Mouse (Mus musculus) embryonic facial prominence, embryonic 15.5 days (tissue): ENCODE data around the gene Nt5c. TPM values are rescaled to one million over a fixed set of nuclear protein-coding genes. Genes with fewer than 3 reads are reported as not detected.
"Not testable (repeated sequence)": the region's sequence is repeated elsewhere in the genome, so short reads cannot be mapped to it uniquely, and the experiment has no call there.

Experiments used
- ATAC-seq: fragments of 200-750 bp; cut with Nextera tagmentation; 2 replicates; pipeline ENCODE4 v1.8.0; 2017; ENCODE audit warnings: low read depth, moderate TSS enrichment; ENCODE audit not compliant: insufficient number of reproducible peaks, low FRiP score, low TSS enrichment
- H3K27ac ChIP-seq: fragments of 300-500 bp; sonication (generic); replicated peaks from 2 replicates; pipeline ENCODE4 v1.5.1; 2015; ENCODE audit warnings: mild to moderate bottlenecking, inconsistent platforms
- H3K27me3 ChIP-seq: fragments of 300-500 bp; sonication (generic); 2 replicates; pipeline ENCODE4 v1.6.1; 2015; ENCODE audit warnings: inconsistent platforms
- H3K36me3 ChIP-seq: fragments of 300-500 bp; sonication (generic); 2 replicates; pipeline ENCODE4 v1.6.1; 2015; ENCODE audit warnings: mild to moderate bottlenecking, inconsistent platforms
- H3K4me1 ChIP-seq: fragments of 300-500 bp; sonication (generic); 2 replicates; pipeline ENCODE4 v1.6.1; 2015; ENCODE audit warnings: inconsistent platforms
- H3K4me2 ChIP-seq: fragments of 300-500 bp; sonication (generic); replicated peaks from 2 replicates; pipeline ENCODE4 v1.6.1; 2015; ENCODE audit warnings: mild to moderate bottlenecking, inconsistent platforms
- H3K4me3 ChIP-seq: fragments of 300-500 bp; sonication (generic); replicated peaks from 2 replicates; pipeline ENCODE4 v1.5.1; 2015; ENCODE audit warnings: mild to moderate bottlenecking, inconsistent platforms
- H3K9ac ChIP-seq: fragments of 300-500 bp; sonication (generic); 2 replicates; pipeline ENCODE4 v1.6.1; 2015; ENCODE audit warnings: inconsistent platforms
- H3K9me3 ChIP-seq: fragments of 300-500 bp; sonication (generic); replicated peaks from 2 replicates; pipeline ENCODE4 v1.6.1; 2016; ENCODE audit warnings: inconsistent platforms
- WGBS: fragments of 180-500 bp; shearing (Covaris S2); methylation state at CpG from one replicate; pipeline ENCODE4 v1.1.7; 2015; 5-methylcytosine and 5-hydroxymethylcytosine counted together
- polyA plus RNA-seq: library from polyadenylated mRNA; unstranded; fragments of >200 nt; fragmentation: Nextera tagmentation; extraction: Ambion mirVana; gene quantifications from 2 replicates; pipeline ENCODE4 v1.2.1, GENCODE M21; 2015

Nt5c gene
- polyA plus RNA-seq, 1 experiment from 2014 or later = 87.5 TPM

GRCm38 (mm10) chr11:115481553-115482259, 10.0 kb downstream of the Nt5c start:
- Histone ChIP-seq H3K9me3 (no peaks in the 10 kb centered on the region), H3K4me2 (no peak overlapping the region), H3K27me3 (no peaks in the 10 kb centered on the region), H3K4me3 (no peak overlapping the region), H3K27ac (no peak overlapping the region), H3K36me3 (peaks cover 5% of the 10 kb centered on the region; the same call in 1 of the 2 replicates), H3K9ac (no peak overlapping the region), H3K4me1 (peaks cover 7% of the 10 kb centered on the region)
- 82% methylated on average over 6 of the region's 6 CpGs for WGBS
- no peak for ATAC-seq

DNA sequence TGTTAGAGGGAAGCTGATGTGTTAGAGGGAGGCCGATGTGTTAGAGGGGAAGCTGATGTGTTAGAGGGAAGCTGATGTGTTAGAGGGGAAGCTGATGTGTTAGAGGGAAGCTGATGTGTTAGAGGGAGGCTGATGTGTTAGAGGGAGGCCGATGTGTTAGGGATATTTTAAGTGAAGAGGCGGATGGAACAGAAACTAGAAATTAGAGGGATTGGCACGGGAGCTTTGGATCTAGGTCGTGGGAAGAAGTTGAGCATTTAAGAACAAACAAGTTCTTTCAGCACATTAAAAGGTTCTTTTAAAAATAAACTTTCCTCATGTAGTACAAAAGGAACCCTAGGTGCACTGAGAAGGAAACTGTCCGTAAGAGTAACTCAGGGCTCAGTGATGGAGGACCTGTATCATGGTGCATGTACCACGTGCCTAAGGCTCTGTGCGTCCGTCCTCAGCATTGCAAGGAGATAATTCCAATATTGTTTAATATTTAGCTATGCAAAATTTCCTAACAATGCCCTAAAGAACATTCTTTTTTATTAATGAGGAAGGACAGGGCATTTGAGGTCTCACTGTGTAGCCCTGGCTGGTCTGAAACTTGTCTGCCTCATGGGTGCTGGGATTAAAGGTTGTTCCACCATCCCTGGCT, 13.2 kb downstream of the Nt5c start:
- 89% methylated on average over 9 of the region's 9 CpGs for WGBS
- peaks cover 34% of the 10 kb centered on the region for H3K4me1 ChIP-seq

GRCm38 (mm10) chr11:115477388-115477787, 14.3 kb downstream of the Nt5c start:
- not testable (repeated sequence) for H3K9ac ChIP-seq, H3K9me3 ChIP-seq, H3K4me3 ChIP-seq, H3K27ac ChIP-seq, H3K27me3 ChIP-seq, ATAC-seq, H3K36me3 ChIP-seq
- WGBS = 82% methylated on average over 7 of the region's 7 CpGs
- H3K4me2 ChIP-seq = peak overlapping the region; percentile 90; the same call in 1 of the 2 replicates
- H3K4me1 ChIP-seq = peaks cover 35% of the 10 kb centered on the region

More for the DNA sequence above, 13.2 kb downstream of the Nt5c start:
- peaks cover 5% of the 10 kb centered on the region; the same call in 1 of the 2 replicates for H3K36me3 ChIP-seq
- H3K27ac ChIP-seq = no peak overlapping the region
- no peak overlapping the region for H3K9ac ChIP-seq
- H3K27me3 ChIP-seq = no peaks in the 10 kb centered on the region
- H3K9me3 ChIP-seq = no peaks in the 10 kb centered on the region
- ATAC-seq = no peak
- no peak overlapping the region for H3K4me2 ChIP-seq
- H3K4me3 ChIP-seq = no peak overlapping the region

DNA sequence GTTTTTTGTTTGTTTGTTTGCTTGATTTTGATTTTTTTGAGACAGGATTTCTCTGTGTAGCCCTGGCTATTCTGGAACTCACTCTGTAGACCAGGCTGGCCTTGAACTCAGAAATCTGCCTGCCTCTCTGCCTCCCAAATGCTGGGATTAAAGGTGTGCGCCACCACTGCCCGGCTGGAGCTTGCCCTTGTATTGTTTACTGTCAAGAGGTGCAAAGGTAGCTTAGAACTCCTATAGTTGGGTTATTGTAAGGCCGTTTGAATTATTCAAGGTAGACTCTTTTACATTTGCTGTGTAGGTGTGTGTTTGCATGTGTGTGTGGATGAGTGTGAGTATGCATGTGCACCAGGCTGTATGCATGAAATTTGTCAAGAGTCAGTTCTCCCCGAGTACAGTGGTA, 15.0 kb downstream of the Nt5c start:
- H3K27ac ChIP-seq, H3K36me3 ChIP-seq, ATAC-seq, H3K9me3 ChIP-seq, H3K27me3 ChIP-seq: not testable (repeated sequence)
- peak overlapping the region; percentile 90 for H3K4me2 ChIP-seq
- WGBS = 83% methylated on average over 4 of the region's 4 CpGs
- peak overlapping the region; percentile 84 for H3K4me3 ChIP-seq
- H3K4me1 ChIP-seq = peaks cover 35% of the 10 kb centered on the region
- H3K9ac ChIP-seq = 0 out of 2 replicates have a peak overlapping the region, but pooled peaks have one; percentile 71

DNA sequence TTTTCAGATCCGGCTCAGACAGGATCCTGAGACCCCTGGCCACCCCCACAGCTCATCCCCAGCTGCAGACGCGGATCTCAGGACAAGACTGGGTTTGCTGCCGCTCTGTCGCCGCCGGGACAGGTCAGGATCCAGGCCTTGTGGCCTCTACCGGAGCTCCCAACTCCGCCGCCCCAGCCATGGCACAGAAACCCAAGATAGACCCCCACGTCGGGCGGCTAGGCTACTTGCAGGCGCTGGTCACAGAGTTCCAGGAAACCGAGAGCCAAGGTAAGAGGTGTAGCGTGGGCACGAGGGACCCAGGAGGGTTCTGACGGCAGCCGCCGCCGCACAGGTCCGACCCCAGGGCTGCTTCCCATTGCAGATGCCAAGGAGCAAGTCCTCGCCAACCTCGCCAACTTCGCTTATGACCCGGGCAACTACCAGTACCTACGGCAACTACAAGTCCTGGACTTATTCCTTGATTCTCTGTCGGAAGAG, 15.9 kb downstream of the Nt5c start:
- WGBS = 2% methylated on average over 28 of the region's 28 CpGs
- no peaks in the 10 kb centered on the region for H3K9me3 ChIP-seq
- no peak for ATAC-seq
- peak overlapping the region; percentile 90 for H3K4me2 ChIP-seq
- no peaks in the 10 kb centered on the region for H3K27me3 ChIP-seq
- H3K4me1 ChIP-seq = peaks cover 35% of the 10 kb centered on the region
- H3K4me3 ChIP-seq = peak overlapping the region; percentile 84
- H3K36me3 ChIP-seq = peaks cover 5% of the 10 kb centered on the region; the same call in 1 of the 2 replicates
- H3K9ac ChIP-seq = peak overlapping the region; percentile 71
- H3K27ac ChIP-seq = peak overlapping the region; percentile 83

DNA sequence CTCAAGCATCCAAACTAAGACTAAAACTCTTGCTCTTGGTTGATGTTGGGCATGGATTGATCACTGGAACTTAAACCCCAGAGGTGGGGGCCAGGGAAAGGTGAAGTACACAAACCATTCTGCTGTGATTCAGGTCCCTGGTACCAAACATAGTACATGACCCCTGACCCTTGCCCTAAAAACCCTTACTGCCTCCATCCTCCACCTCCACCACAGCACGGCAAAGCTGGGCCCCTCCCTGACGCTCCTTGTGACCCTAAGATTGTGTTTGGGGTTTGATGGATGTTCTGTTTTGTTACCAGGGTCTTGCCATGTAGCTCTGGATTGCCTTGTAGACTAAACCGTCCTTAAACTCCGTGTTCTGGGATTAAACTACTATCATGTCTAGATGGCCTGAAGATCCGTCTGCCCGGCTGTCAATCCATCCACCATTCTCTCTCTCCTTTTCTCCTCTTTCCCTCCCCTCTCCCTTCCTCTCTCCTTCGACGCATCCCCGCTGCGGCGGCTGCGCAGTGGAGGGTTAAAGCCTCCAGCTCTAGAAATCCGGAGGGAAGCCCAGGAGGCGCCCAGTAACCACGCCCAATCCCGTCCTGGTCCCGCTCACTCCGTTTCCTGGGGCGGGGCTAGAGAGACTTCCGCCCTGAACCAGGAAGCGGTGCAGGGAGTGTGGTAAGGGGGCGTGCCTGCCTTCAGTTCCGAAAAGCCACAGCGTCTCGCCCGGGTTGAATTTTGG, 16.5 kb downstream of the Nt5c start, which contains the start of gene Armc7:
Armc7 (plus strand) TSS at position 643 of the 733 bp plus-strand sequence.
- ATAC-seq = peak; percentile 96
- peak within 1 kb of the TSS; percentile 90 for H3K4me2 ChIP-seq
- H3K4me1 ChIP-seq = peaks cover 35% of the 10 kb centered on the region
- H3K36me3 ChIP-seq = peaks cover 5% of the 10 kb centered on the region; the same call in 1 of the 2 replicates
- no peaks in the 10 kb centered on the region for H3K27me3 ChIP-seq
- no peaks in the 10 kb centered on the region for H3K9me3 ChIP-seq
- 2% methylated on average over 26 of the region's 26 CpGs for WGBS
- peak within 1 kb of the TSS; percentile 71 for H3K9ac ChIP-seq
- peak within 1 kb of the TSS; percentile 84 for H3K4me3 ChIP-seq
- peak within 1 kb of the TSS; percentile 83 for H3K27ac ChIP-seq

GRCm38 (mm10) chr11:115473626-115474275, 17.9 kb downstream of the Nt5c start:
- H3K9me3 ChIP-seq = no peaks in the 10 kb centered on the region
- H3K4me3 ChIP-seq = peak overlapping the region; percentile 10
- no peaks in the 10 kb centered on the region for H3K27me3 ChIP-seq
- H3K4me2 ChIP-seq = peak overlapping the region; percentile 26
- no peak for ATAC-seq
- peaks cover 35% of the 10 kb centered on the region for H3K4me1 ChIP-seq
- peak overlapping the region; percentile 83 for H3K27ac ChIP-seq
- WGBS = 9% methylated on average over 15 of the region's 15 CpGs
- H3K36me3 ChIP-seq = no peaks in the 10 kb centered on the region
- no peak overlapping the region for H3K9ac ChIP-seq

DNA sequence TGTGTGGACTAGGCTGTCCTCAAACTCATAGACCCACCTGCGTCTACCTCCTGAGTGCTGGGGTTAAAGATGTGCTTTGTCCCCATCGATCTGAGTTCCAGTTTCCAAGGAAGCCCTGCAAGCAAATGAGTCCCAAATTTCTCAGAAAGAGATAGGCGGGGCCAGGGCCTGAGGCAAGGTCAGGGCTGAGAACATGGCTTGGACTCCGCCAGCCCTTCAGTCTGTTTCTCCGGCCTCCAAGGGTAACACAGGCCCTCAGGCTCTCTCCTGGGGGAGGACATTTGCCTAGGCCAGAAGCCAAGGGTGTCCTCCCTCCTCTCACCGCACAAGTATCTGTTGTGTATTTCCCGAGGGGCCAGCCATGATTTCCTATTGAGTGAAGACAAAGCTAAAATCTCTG, 19.5 kb downstream of the Nt5c start:
- H3K27ac ChIP-seq = no peak overlapping the region
- ATAC-seq = no peak
- no peaks in the 10 kb centered on the region for H3K9me3 ChIP-seq

DNA sequence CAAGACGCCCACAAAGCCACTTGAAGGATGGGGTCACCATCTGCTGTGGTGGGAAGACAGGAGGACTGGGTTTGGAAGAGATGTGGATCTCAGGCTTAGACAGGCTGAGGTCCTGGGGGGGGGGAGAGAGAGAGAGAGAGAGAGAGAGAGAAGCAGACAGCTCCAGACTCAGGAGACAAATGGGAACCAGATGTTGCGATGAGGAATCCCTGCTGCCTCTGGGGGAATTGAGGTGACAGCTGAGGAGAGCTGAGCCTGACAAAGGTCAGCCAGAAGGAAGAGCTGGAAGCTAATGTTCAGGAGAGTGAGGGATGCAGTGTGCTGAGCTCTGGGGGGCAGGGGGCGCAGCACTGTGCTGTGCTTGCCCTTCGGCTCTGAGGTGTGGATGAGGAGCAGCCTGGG, 24.4 kb downstream of the Nt5c start:
- no peaks in the 10 kb centered on the region for H3K36me3 ChIP-seq
- no peak overlapping the region for H3K9ac ChIP-seq
- no peak overlapping the region for H3K4me3 ChIP-seq
- H3K27ac ChIP-seq = no peak overlapping the region
- no peaks in the 10 kb centered on the region for H3K27me3 ChIP-seq
- peaks cover 8% of the 10 kb centered on the region for H3K4me1 ChIP-seq
- no peak overlapping the region for H3K4me2 ChIP-seq
- 11% methylated on average over 4 of the region's 4 CpGs for whole genome bisulfite sequencing
- no peaks in the 10 kb centered on the region for H3K9me3 ChIP-seq
- peak; percentile 37; the same call in 1 of the 2 replicates for ATAC-seq

More for the DNA sequence above, 19.5 kb downstream of the Nt5c start:
- Histone ChIP-seq H3K4me1 (peaks cover 37% of the 10 kb centered on the region), H3K27me3 (no peaks in the 10 kb centered on the region), H3K4me3 (no peak overlapping the region), H3K36me3 (no peaks in the 10 kb centered on the region), H3K9ac (no peak overlapping the region), H3K4me2 (no peak overlapping the region)
- WGBS = 81% methylated on average over 7 of the region's 7 CpGs

DNA sequence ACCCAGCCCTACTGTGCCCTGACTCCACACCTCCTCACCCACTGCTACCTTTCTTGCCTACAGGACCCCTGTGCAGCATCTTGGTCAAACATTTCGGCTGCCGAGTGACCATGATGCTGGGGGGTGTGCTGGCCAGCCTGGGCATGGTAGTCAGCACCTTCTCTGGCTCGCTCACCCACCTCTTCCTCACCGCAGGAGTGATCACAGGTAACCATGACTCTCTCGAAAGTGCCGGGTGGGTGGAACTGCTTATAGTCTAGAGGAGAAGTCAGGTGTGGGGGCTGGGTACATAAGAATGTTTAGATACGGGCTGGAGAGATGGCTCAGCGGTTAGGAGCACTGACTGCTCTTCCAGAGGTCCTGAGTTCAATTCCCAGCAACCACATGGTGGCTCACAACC, 26.8 kb downstream of the Nt5c start:
- no peak overlapping the region for H3K9ac ChIP-seq
- no peaks in the 10 kb centered on the region for H3K36me3 ChIP-seq
- H3K4me1 ChIP-seq = peaks cover 8% of the 10 kb centered on the region
- H3K4me2 ChIP-seq = no peak overlapping the region
- WGBS = 90% methylated on average over 8 of the region's 8 CpGs
- ATAC-seq = no peak
- H3K4me3 ChIP-seq = no peak overlapping the region
- H3K9me3 ChIP-seq = no peaks in the 10 kb centered on the region
- no peaks in the 10 kb centered on the region for H3K27me3 ChIP-seq
- H3K27ac ChIP-seq = no peak overlapping the region
